Mouse (Mus musculus): ENCODE measurements at regions not wholly inside any gene's neighbourhood (a gene's known extent, or its start where the extent isn't known, plus 50 kb on each side); places are given as distances from the start of the nearest gene placed in this dataset.
"Not testable (repeated sequence)": the region's sequence is repeated elsewhere in the genome, so short reads cannot be mapped to it uniquely, and the experiment has no call there.

GRCm38 (mm10) chr9:9312274-9312673 lies 73.4 kb upstream of the Arhgap42 start:
- Histone ChIP-seq H3K4me2 (replicated peaks) (no peak overlapping the region), H3K27me3 (no peaks in the 10 kb centered on the region), H3K9ac (no peak overlapping the region), H3K9me3 (no peaks in the 10 kb centered on the region), H3K27ac (no peak overlapping the region), H3K4me1 (no peaks in the 10 kb centered on the region), H3K4me3 (no peak overlapping the region), H3K36me3 (no peaks in the 10 kb centered on the region)
- ATAC-seq (ENCODE audit: low FRiP score, low read depth): no peak

GRCm38 (mm10) chr9:9311627-9312265 lies 72.8 kb upstream of the Arhgap42 start:
- no peaks in the 10 kb centered on the region for H3K9me3 ChIP-seq
- no peak for ATAC-seq (ENCODE audit: low FRiP score, low read depth)
- 48% methylated on average over 2 of the region's 2 CpGs for WGBS

GRCm38 (mm10) chr9:9311040-9311583 lies 72.2 kb upstream of the Arhgap42 start:
- not testable (repeated sequence) for H3K36me3 ChIP-seq; H3K4me2 ChIP-seq (replicated peaks); H3K4me1 ChIP-seq; H3K9ac ChIP-seq; ATAC-seq (ENCODE audit: low FRiP score, low read depth); H3K9me3 ChIP-seq; H3K27ac ChIP-seq; H3K27me3 ChIP-seq; H3K4me3 ChIP-seq
- WGBS: 84% methylated on average over 6 of the region's 6 CpGs

More at GRCm38 (mm10) chr9:9311627-9312265, 72.8 kb upstream of the Arhgap42 start:
- H3K4me2 ChIP-seq (replicated peaks): no peak overlapping the region
- H3K27ac ChIP-seq: no peak overlapping the region
- no peaks in the 10 kb centered on the region for H3K4me1 ChIP-seq
- no peaks in the 10 kb centered on the region for H3K36me3 ChIP-seq
- no peak overlapping the region for H3K4me3 ChIP-seq
- no peak overlapping the region for H3K9ac ChIP-seq
- H3K27me3 ChIP-seq: no peaks in the 10 kb centered on the region

GRCm38 (mm10) chr9:9290767-9291166 lies 51.9 kb upstream of the Arhgap42 start:
- H3K27ac ChIP-seq: no peak overlapping the region
- 22% methylated on average over 3 of the region's 3 CpGs for WGBS
- H3K9ac ChIP-seq: no peak overlapping the region
- H3K36me3 ChIP-seq: no peaks in the 10 kb centered on the region
- H3K4me2 ChIP-seq (replicated peaks): no peak overlapping the region
- H3K27me3 ChIP-seq: no peaks in the 10 kb centered on the region
- no peaks in the 10 kb centered on the region for H3K9me3 ChIP-seq
- ATAC-seq (ENCODE audit: low FRiP score, low read depth): peak; percentile 66; the same call in 1 of the 2 replicates
- no peak overlapping the region for H3K4me3 ChIP-seq
- H3K4me1 ChIP-seq: no peaks in the 10 kb centered on the region

GRCm38 (mm10) chr9:9289570-9289969 lies 50.7 kb upstream of the Arhgap42 start:
- Histone ChIP-seq H3K27ac (no peak overlapping the region), H3K36me3 (no peaks in the 10 kb centered on the region), H3K9ac (no peak overlapping the region), H3K4me1 (no peaks in the 10 kb centered on the region), H3K4me2 (replicated peaks) (no peak overlapping the region), H3K4me3 (no peak overlapping the region), H3K27me3 (no peaks in the 10 kb centered on the region), H3K9me3 (no peaks in the 10 kb centered on the region)
- no peak for ATAC-seq (ENCODE audit: low FRiP score, low read depth)
- 74% methylated on average over 6 of the region's 6 CpGs for WGBS
